Mouse (Mus musculus) v-Abl transformed pro-B cells (cell line): ENCODE results near the gene 4931429L15Rik.

Source experiments
- in situ Hi-C, 2 experiments: fragments of 400-800 bp; cut with MboI; formaldehyde crosslinking; loops; one replicate each; pipeline ENCODE4 v1.15.1; 2025; ENCODE audit not compliant: unreplicated experiment in 2 of 2

The 4931429L15Rik gene

GRCm38 (mm10) chr9:46269125-46269524, 50.7 kb downstream of the 4931429L15Rik start:
- in situ Hi-C loops = loop anchor here in 1 of 2 experiments (25.0 kb wide), 1 partner anchor 857 kb away; no protein-coding TSS in a partner anchor

- in situ Hi-C loops = loop anchor here in 1 of 2 experiments (25.0 kb wide), 1 partner anchor 856 kb away; no protein-coding TSS in a partner anchor
Measured at GRCm38 (mm10) chr9:46268343-46268873, 51.4 kb downstream of the 4931429L15Rik start, which contains the start of gene Apoa5. Gene Apoa5 (plus strand): TSS chr9:46268633.

- in situ Hi-C loops = loop anchor here in 1 of 2 experiments (25.0 kb wide), 1 partner anchor 849 kb away; no protein-coding TSS in a partner anchor
Measured at GRCm38 (mm10) chr9:46261131-46261530, 58.7 kb downstream of the 4931429L15Rik start.

DNA sequence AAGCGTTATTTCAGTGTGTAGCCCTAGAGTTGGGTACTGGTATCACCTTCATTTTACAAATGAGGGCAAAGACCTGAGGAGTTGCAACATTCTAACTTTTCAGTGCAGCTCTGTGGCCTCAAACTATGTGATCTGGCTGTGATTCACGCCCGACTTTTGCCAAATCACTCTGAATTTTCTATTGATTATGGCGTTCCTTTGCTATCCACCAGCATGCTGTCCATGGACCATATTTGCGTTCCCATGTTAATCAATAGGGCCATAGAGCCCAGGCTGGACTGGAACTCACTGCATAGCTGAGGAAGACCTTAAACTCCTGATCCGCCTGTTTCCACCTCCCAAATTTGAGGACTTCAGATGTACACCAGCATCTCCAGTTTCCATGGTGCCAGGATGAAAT, 60.7 kb downstream of the 4931429L15Rik start:
- in situ Hi-C loops = loop anchor here in 1 of 2 experiments (10.0 to 25.0 kb wide), 2 partner anchors 674 to 847 kb away; no protein-coding TSS in a partner anchor

GRCm38 (mm10) chr9:46257546-46257945, 62.2 kb downstream of the 4931429L15Rik start:
- in situ Hi-C loops = loop anchor here in 1 of 2 experiments (10.0 to 25.0 kb wide), 2 partner anchors 673 to 845 kb away; no protein-coding TSS in a partner anchor

DNA sequence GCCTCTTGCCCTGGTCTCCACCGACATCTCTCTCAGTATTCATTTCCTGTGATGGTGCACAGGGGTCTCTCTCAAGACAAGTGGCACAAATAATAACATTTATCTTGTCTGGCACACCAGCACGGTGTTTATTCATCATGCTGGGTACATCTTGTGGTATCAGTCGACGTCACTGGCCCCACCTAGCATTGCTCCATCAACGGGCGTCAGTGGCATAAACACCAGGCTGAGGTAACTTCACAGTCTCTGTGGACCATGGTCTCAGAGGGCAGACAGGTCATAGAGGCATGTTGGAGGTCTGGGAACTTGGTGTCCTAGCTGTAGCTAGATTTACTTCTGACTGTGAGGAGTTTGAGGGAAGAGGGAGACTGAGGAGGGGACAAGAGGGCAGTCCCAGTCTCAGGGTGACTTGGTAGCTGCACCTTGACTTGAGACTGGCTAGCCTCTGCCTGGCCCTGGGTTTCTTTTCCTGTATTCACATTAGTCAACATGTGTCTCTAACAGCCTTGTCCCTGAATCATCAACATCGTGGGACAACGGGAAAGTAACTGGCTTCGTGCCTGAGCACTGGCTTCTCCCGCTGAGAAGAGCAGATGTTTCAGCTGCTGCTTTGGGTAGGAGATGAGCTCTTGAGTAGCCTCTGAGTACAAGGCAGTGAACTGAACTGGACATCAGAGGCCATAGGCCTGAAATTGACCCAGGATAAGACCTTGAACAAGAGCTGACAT, 63.0 kb downstream of the 4931429L15Rik start:
- in situ Hi-C loops = loop anchor here in 1 of 2 experiments (10.0 to 25.0 kb wide), 2 partner anchors 672 to 845 kb away; no protein-coding TSS in a partner anchor

DNA sequence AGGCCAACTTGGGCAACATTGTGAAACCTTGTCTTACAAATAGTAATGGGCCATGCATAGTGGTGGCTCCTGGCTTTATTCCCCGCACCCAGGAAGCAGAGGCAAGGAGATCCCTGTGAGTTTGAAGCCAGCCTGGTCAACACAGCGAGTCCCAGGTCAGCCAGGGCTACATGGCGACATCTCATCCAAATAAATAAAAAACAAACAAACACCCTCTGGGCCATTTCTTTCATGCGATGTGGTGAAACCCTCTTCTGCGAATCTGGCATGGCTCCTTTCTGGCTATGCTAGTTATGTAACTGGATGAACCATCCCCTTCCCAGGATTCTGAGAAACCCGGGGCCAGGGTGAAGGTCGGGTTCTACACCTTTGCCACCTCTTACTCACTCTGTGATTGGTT, 63.6 kb downstream of the 4931429L15Rik start:
- in situ Hi-C loops = loop anchor here in 1 of 2 experiments (10.0 to 25.0 kb wide), 2 partner anchors 671 to 844 kb away; no protein-coding TSS in a partner anchor
